Mouse (Mus musculus) thymus, adult 2 months (tissue): ENCODE results near the gene Agbl1.

Experiments used
- CTCF ChIP-seq: fragments of 200-500 bp; IDR thresholded peaks from 2 replicates; pipeline ENCODE4 v1.5.1; 2012; ENCODE audit warnings: mild to moderate bottlenecking, control low read depth, low read length, moderate library complexity, borderline replicate concordance; ENCODE audit not compliant: control insufficient read depth, poor library complexity, insufficient read depth; ENCODE audit errors: extremely low read depth
- POLR2A ChIP-seq: fragments of 200-500 bp; IDR thresholded peaks from 2 replicates; pipeline ENCODE4 v1.6.1; 2012; ENCODE audit warnings: mild to moderate bottlenecking, low read length, control low read depth, moderate library complexity; ENCODE audit not compliant: control insufficient read depth, poor library complexity, insufficient read depth; ENCODE audit errors: extremely low read depth

DNA sequence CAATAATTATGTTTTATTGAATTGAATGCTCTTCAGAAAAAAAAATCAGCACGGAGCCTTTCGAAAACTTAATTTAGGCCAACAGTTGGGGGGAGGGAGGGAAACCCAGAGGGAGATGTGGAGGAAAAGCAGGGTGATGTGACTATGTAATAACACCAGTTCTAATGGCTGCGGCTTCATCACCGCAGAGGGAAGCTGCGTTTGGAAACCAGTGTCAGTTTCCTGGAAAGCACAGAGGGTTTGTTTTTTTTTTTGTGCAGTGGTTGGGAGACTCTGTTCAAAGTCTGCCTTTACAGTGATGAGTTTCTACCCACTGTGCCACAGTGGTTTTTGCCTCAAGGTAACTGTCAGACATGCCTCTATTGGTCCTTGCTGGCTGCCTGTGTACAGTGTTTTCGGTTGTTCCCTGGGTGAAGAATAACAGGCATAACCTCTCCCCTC lies 44.0 kb upstream of the Agbl1 start:
- TF ChIP-seq POLR2A (no peak), CTCF (no peak)
